Mouse (Mus musculus) telencephalon, adult 2 months (tissue): ENCODE data around the gene Rps25.
"Not testable (repeated sequence)": the region's sequence is repeated elsewhere in the genome, so short reads cannot be mapped to it uniquely, and the experiment has no call there.

Source experiments
- DNase-seq: peaks from one replicate; pipeline ENCODE4 v3.0.0-alpha.2; 2011; ENCODE audit warnings: low read depth, low spot score

The Rps25 gene

GRCm38 (mm10) chr9:44401081-44401480, 5.9 kb upstream of the Rps25 start:
- DNase-seq: no peak

GRCm38 (mm10) chr9:44405011-44405410, 1.9 kb upstream of the Rps25 start:
- no peak for DNase-seq

DNA sequence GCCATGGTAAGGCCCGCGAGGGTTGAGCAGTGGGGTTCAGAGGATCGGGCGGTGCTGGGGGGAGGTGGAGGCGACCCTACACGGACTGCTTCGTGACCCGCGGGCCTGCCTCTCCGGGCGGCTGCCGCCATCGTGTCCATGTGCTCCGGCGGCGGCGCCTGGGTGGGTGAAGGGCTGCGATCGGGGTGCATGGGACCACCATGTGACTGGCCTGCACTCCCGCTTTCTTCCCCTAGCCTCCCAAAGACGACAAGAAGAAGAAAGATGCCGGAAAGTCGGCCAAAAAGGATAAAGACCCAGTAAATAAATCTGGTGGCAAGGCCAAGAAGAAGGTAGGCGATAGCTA, 786 bp downstream of the Rps25 start:
- DNase-seq: no peak

DNA sequence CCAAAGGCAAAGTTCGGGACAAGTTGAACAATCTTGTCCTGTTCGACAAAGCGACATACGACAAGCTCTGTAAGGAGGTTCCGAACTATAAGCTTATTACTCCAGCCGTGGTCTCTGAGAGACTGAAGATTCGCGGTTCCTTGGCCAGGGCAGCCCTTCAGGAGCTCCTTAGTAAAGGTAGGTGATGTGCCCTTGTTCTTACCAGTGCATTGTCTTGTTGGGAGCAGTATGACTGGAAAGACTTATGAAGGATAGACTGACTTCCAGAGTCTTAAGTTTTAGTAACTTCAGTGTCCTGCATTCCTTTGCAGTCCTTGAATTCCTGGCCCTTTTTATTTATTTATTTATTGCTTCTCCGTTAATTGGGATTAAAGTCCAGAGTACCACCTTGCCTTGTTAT, 1.8 kb downstream of the Rps25 start:
- DNase-seq: not testable (repeated sequence)

DNA sequence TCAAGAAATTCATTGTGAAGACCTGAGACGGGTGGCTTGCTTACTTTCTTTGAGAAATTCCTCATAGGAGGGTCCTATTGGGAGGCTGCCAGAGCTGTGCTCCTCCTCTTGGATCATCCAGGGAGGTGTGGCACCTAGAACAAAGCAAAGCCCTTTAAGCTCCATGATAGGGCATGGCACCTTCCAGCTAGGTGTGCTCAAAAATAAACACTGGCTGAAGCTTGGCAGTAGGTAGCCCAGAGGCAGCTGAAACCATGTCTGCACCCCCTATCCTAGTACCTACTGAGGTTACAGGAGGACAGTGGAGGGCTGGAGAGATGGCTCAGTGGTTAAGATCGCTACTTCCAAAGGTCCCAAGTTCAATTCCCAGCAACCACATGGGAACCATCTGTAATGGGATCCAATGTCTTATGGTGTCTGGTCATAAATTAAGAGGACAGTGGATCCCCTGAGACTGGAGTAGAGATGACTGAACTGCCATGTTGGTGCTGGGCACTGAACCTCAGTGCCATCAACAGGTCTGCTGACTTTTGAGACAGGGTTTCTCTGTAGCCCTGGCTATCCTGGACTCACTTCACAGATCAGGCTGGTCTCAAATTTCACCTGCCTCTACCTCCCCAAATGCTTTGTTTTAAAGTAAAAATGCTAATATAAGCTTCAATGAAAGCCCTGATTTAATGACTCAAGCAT, 3.9 kb downstream of the Rps25 start:
- DNase-seq: no peak

- no peak for DNase-seq
Observed at GRCm38 (mm10) chr9:44411601-44412130, 4.7 kb downstream of the Rps25 start.

- DNase-seq: no peak
Observed at GRCm38 (mm10) chr9:44412306-44412705, 5.4 kb downstream of the Rps25 start.

DNA sequence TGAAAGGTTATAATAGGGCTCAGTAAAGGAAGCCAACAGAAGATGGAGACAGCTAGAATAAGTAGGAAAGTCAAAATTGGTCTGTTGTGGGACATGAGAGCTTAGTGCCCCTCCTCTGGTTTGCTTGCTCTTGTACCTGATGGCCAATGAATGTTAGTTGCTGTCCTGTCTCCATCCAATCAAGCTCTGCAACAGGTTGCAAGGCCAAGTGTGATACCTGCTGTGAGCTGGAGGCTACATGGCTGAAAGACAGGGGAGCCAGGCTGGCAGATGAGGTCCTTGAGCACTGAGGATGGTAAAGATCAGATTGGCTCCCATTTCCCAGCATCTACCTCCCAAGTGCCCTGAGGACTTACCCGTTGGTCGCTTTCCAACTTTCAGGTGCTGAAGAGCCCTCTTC, 5.8 kb downstream of the Rps25 start:
- no peak for DNase-seq

GRCm38 (mm10) chr9:44417156-44417891, 10.4 kb downstream of the Rps25 start:
- no peak for DNase-seq

- peak; percentile 90 for DNase-seq
Observed at GRCm38 (mm10) chr9:44417892-44418363, 11.0 kb downstream of the Rps25 start.

DNA sequence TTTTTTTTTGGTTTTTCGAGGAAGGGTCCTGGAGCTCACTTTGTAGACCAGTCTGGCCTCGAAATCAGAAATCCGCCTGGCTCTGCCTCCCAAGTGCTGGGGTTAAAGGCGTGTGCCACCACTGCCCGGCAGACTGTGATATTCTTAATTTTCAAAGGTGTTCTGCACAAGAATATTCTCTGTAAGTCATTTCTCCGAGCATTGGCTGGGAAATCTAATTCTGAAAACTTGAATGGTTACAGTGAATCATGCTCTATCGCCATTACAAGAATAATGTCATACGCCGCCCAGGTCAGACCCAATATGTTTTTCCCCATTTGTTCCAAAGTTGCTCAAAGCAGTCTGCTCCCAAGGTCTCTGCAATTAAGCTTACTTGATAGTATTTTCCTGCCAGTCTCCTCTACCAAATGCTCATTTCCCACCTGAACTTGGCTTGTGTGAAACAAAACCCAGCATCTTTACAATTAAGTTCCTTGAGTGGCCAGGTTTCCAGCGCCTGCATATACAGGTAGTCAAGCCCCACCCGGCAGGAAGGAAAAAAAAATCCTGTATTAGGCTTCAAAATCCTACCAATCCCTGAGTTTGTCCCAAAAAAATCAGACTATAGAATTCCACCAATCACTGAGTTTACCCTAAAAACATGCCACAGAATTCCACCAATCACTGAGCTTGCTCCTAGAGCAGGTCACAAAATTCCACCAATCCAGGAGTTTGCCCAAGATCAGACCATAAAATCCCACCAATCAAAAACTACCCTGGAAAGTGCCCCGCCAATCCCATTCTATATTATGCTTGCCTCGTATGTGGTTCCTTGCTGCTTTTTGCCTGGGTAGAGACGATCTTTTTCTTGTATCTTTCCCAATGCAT, 11.8 kb downstream of the Rps25 start, which contains the start of gene Ccdc84:
Gene Ccdc84 (minus strand): TSS at position 51 of the 867 bp plus-strand sequence.
- DNase-seq: no peak

GRCm38 (mm10) chr9:44419730-44420129, 12.8 kb downstream of the Rps25 start:
- DNase-seq: not testable (repeated sequence)

DNA sequence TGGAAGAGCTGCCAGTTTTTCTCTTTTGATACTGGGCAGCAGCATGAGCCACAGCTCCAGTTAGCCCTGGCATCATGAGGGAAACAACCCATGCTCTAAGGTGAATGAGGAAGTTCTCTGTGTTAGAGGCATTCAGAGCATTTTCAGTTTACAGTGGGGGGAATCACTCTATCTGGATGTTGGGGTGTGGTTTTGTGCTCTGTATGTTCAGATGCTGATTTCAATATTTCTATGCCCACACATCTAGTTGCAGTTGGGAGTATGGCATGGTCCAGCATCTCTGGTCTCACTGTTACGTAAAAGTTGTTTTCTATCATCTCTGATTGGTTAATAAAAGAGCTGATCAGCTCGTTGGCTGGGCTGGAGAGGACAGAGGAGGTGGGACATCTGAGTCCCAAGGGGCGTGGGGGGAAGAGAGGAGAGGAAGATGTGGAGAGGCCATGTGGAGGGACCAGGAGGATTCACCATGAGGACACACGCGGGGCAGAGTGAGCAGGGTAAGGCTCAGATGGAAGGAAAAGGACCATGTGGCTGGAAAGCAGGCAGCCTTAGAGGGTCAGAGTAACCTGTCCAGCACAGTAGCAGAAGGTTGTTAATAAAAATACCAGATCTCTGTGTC, 13.4 kb downstream of the Rps25 start:
- no peak for DNase-seq

DNA sequence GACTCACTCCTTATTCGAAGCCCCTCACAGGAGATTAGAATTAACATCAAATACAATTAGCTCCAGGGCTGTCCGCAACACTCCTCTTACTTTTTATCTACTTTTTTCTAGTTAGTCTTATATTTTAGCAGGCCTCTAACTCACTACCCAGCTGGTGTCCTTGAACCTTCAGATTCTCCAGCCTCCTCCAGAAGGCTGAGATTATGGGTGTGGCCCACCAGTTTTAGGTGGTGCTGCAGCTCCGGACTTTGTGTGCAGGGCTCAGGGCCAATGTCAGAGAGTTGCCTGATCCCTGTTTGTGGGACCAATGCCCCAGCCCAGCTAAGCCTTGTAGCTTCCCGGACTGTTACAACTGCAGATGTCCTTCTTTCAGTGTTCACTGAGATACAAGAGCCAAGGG, 16.6 kb downstream of the Rps25 start:
- DNase-seq: no peak

DNA sequence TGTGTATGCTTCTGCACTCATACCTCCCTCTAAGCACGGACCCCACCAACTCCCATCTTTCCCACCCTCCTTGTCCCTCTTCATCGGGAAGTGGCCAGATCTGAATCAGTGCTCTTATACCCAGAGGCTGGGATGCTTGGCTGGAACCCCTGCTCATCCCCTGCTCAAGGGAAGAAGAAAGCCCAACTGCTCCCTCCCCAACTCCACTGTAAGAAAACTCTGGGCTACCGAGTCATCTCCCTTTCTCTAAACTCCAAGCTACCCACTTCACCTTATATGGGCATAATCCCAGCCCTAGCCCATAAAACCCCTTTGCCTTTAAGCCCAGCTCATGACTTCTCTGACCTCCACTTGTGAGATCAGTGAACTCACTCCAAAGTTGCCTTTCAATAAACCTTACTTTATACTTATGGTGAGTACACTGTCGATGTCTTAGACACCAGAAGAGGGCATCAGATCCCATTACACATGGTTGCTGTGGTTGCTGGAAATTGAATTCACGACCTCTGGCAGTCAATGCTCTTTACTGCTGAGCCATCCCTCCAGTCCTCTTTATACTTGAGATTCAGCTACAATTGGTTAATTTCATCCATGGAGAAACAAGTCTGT, 25.7 kb downstream of the Rps25 start:
- no peak for DNase-seq

DNA sequence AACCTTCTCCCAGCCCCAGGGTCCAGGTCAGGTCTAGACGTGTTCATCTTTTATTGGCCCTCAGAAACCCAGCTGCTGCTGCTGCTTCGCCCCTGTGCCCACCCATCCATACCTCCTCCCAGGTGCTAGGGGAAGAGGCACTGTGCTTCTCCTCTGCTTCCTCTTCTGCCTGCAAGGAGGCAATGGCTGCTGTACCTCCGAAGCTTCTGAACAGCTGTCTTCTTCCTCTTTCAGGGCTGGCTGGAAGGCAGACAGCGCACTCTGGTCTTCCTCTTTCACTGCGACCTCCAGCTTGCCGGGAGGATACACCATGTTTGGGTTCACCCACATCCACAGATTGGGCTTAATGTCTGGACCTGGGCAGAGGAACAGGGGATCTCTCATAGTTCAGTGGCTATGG, 28.8 kb downstream of the Rps25 start:
- DNase-seq: no peak

DNA sequence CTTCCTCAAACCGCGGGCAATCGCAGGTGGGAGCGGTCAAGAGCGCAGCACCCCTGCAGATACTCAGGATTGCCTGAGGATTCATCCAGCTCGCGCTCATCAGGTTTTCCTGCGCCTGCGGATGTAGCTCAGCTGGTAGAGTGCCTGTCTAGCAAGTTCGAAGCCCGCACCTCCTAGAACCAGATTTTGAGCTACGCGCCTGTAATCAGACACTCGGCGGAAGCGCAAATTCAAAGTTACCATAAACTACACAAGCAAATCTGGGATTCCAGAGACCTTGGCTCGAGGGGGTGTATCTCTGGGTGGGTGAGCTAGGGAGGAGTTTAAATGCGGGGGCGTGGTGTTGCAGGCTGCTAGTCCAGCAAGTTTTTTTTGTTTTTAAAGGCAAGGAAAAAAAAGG, 34.0 kb downstream of the Rps25 start, which contains the start of gene Foxr1:
Gene Foxr1 (minus strand): TSS at position 176 of the 400 bp plus-strand sequence.
- DNase-seq: no peak

- not testable (repeated sequence) for DNase-seq
Observed at GRCm38 (mm10) chr9:44444402-44445025, 37.6 kb downstream of the Rps25 start.

GRCm38 (mm10) chr9:44450387-44450786, 43.4 kb downstream of the Rps25 start:
- no peak for DNase-seq

- DNase-seq: no peak
Observed at GRCm38 (mm10) chr9:44454132-44454890, 47.4 kb downstream of the Rps25 start.
